Mouse (Mus musculus) cerebellum, adult 11 months (tissue): ENCODE measurements around the gene Pcnx2.

Experiments
- DNase-seq: peaks from one replicate; pipeline ENCODE4 v3.0.0; 2022

Gene Pcnx2

GRCm38 (mm10) chr8:125897868-125898788 is at the start of gene Pcnx2:
Gene Pcnx2, minus strand, starts transcription at chr8:125898317.
- DNase-seq, result peak; percentile 85

GRCm38 (mm10) chr8:125944511-125944910 is 46.4 kb upstream of the Pcnx2 start:
- DNase-seq, result no peak

GRCm38 (mm10) chr8:125935649-125936048 is 37.5 kb upstream of the Pcnx2 start:
- peak; percentile 74 for DNase-seq

- DNase-seq, result no peak
Measured at GRCm38 (mm10) chr8:125931822-125932221, 33.7 kb upstream of the Pcnx2 start.

GRCm38 (mm10) chr8:125930276-125931046 is 32.3 kb upstream of the Pcnx2 start:
- DNase-seq, result no peak

GRCm38 (mm10) chr8:125926636-125927035 is 28.5 kb upstream of the Pcnx2 start:
- DNase-seq, result no peak

GRCm38 (mm10) chr8:125922333-125922732 is 24.2 kb upstream of the Pcnx2 start:
- no peak for DNase-seq

GRCm38 (mm10) chr8:125920761-125921160 is 22.6 kb upstream of the Pcnx2 start:
- DNase-seq, result no peak

- no peak for DNase-seq
Measured at GRCm38 (mm10) chr8:125920281-125920680, 22.2 kb upstream of the Pcnx2 start.

GRCm38 (mm10) chr8:125919560-125919959 is 21.4 kb upstream of the Pcnx2 start:
- DNase-seq, result no peak

GRCm38 (mm10) chr8:125918719-125919118 is 20.6 kb upstream of the Pcnx2 start:
- DNase-seq, result no peak

- no peak for DNase-seq
Measured at GRCm38 (mm10) chr8:125917013-125917412, 18.9 kb upstream of the Pcnx2 start.

GRCm38 (mm10) chr8:125914386-125914785 is 16.3 kb upstream of the Pcnx2 start:
- DNase-seq, result no peak

- DNase-seq, result no peak
Measured at GRCm38 (mm10) chr8:125913206-125913605, 15.1 kb upstream of the Pcnx2 start.

GRCm38 (mm10) chr8:125911229-125911580 is 13.1 kb upstream of the Pcnx2 start:
- DNase-seq, result no peak

GRCm38 (mm10) chr8:125910365-125911228 is 12.5 kb upstream of the Pcnx2 start, which contains the start of gene Map3k21:
Gene Map3k21, plus strand, starts transcription at chr8:125910450.
- DNase-seq, result no peak

- no peak for DNase-seq
Measured at GRCm38 (mm10) chr8:125909661-125910364, 11.7 kb upstream of the Pcnx2 start.

- DNase-seq, result no peak
Measured at GRCm38 (mm10) chr8:125907311-125907710, 9.2 kb upstream of the Pcnx2 start.

- DNase-seq, result no peak
Measured at GRCm38 (mm10) chr8:125905341-125905740, 7.2 kb upstream of the Pcnx2 start.

GRCm38 (mm10) chr8:125902521-125902920 is 4.4 kb upstream of the Pcnx2 start:
- no peak for DNase-seq

GRCm38 (mm10) chr8:125901167-125901566 is 3.0 kb upstream of the Pcnx2 start:
- no peak for DNase-seq

- DNase-seq, result peak; percentile 56
Measured at GRCm38 (mm10) chr8:125898899-125899298, 782 bp upstream of the Pcnx2 start.
